Comparison of ENCODE assay signal across 10 mouse cellular contexts in the genomic region with DNA sequence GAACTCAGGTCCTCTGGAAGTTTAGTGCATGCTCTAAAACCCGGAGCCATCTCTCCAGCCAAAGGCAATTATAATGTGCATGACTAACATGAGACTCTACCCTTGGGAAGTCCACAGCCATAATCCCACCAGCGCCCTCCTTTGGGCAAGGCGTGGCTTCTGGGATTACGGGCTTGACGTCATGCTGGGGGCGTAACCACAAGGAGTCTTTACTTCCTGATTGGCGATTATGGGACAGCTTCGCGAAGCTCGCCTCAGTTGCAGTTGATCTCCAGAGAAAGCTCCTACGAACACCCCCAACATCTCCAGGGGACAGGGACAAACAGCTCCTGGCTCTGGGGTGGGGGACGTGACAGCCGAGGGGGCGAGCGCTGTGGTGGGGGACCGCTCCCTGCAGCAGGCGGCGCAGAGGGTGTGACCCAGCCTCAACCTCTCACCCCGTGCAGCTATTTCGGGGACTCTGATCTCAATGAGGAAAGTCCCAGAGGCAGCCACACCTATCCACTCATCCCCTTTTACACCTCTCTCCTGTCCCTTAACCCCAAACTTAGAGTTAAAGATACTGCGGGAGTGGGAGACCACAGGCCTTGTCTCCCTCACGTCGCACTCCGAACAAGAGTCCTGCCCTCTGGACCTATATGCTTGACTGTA. TPM values are rescaled to one million over a fixed set of nuclear protein-coding genes. Genes with fewer than 3 reads are reported as not detected.
A peak's percentile ranks its signal among the peaks of the same experiment; 100 is the strongest.
DNase-seq lines count a peak whose midpoint lies in the region; ATAC-seq and TF ChIP-seq lines count a peak whose summit lies in the region.
"Had no signal": no experiment of that assay in that cellular context is flagged by ENCODE, and none has a peak within 500 bp of the region (broad histone marks: within the 10 kb centered on the region; RNA-seq: fewer than 3 reads in every experiment).

No protein-coding gene starts in this region.

- peaks cover 27% of the 10 kb centered on the region for H3K4me1 ChIP-seq in kidney, embryonic 15.5 days
- no peaks in the 10 kb centered on the region for H3K4me1 ChIP-seq in intestine, postnatal 0 days (replicated peaks; ENCODE audit: control insufficient read depth, insufficient read depth, low read length)
- peaks cover 16% of the 10 kb centered on the region for H3K4me1 ChIP-seq in neural tube, embryonic 15.5 days

- H3K9ac ChIP-seq in kidney, embryonic 15.5 days: no peak overlapping the region
- no peak overlapping the region for H3K9ac ChIP-seq in intestine, postnatal 0 days (ENCODE audit: low read depth, low read length)
- no peak overlapping the region for H3K9ac ChIP-seq in neural tube, embryonic 15.5 days (replicated peaks)

- no peak for DNase-seq in kidney, postnatal 25 days
- DNase-seq in embryo, embryonic 11 days: peak; percentile 70
- DNase-seq in right cerebral cortex, postnatal 25 days: no peak
- DNase-seq in thymus, postnatal 25 days: no peak
- no peak for DNase-seq in frontal cortex, postnatal 14 days (ENCODE audit: low spot score in 2 of 2)
- DNase-seq: thymus, postnatal 4 days had no signal

- peak overlapping the region; percentile 48 for H3K4me2 ChIP-seq in kidney, embryonic 15.5 days
- peak overlapping the region; percentile 47 for H3K4me2 ChIP-seq in intestine, postnatal 0 days (replicated peaks; ENCODE audit: low read depth)
- 0 out of 2 replicates have a peak overlapping the region, but pooled peaks have one; percentile 15 for H3K4me2 ChIP-seq in neural tube, embryonic 15.5 days

- no peak overlapping the region for H3K27ac ChIP-seq in kidney, embryonic 15.5 days
- no peak overlapping the region for H3K27ac ChIP-seq in intestine, postnatal 0 days (ENCODE audit: low read depth, low read length)
- H3K27ac ChIP-seq in neural tube, embryonic 15.5 days (replicated peaks): no peak overlapping the region

- H3K36me3 ChIP-seq in kidney, embryonic 15.5 days: no peaks in the 10 kb centered on the region
- no peaks in the 10 kb centered on the region for H3K36me3 ChIP-seq in intestine, postnatal 0 days (ENCODE audit: control insufficient read depth, insufficient read depth)
- no peaks in the 10 kb centered on the region for H3K36me3 ChIP-seq in neural tube, embryonic 15.5 days

- 37% methylated on average over 24 of the region's 24 CpGs for WGBS in kidney, embryonic 15.5 days
- 32% methylated on average over 24 of the region's 24 CpGs for WGBS in intestine, postnatal 0 days
- 30% methylated on average over 24 of the region's 24 CpGs for WGBS in neural tube, embryonic 15.5 days

- ATAC-seq in kidney, embryonic 15.5 days (replicated peaks; ENCODE audit: low FRiP score): no peak
- no peak for ATAC-seq in intestine, postnatal 0 days
- ATAC-seq in neural tube, embryonic 15.5 days (ENCODE audit: low FRiP score): no peak
- ATAC-seq: Patski had no signal

- TF ChIP-seq CTCF in intestine, postnatal 0 days (IDR thresholded peaks at IDR 0.05; ENCODE audit: low read depth): no peak

- H3K9me3 ChIP-seq in kidney, embryonic 15.5 days (replicated peaks): no peaks in the 10 kb centered on the region
- H3K9me3 ChIP-seq in intestine, postnatal 0 days (ENCODE audit: control insufficient read depth): no peaks in the 10 kb centered on the region
- H3K9me3 ChIP-seq in neural tube, embryonic 15.5 days (replicated peaks): no peaks in the 10 kb centered on the region

- H3K27me3 ChIP-seq in kidney, embryonic 15.5 days: no peaks in the 10 kb centered on the region
- H3K27me3 ChIP-seq in intestine, postnatal 0 days (replicated peaks; ENCODE audit: control insufficient read depth, insufficient read depth, low read length): no peaks in the 10 kb centered on the region
- H3K27me3 ChIP-seq in neural tube, embryonic 15.5 days (replicated peaks): no peaks in the 10 kb centered on the region
- H3K27me3 ChIP-seq: Patski had no signal

- H3K4me3 ChIP-seq in kidney, embryonic 15.5 days (replicated peaks): 0 out of 2 replicates have a peak overlapping the region, but pooled peaks have one; percentile 18
- 0 out of 2 replicates have a peak overlapping the region, but pooled peaks have one; percentile 11 for H3K4me3 ChIP-seq in intestine, postnatal 0 days (ENCODE audit: low read depth, low read length)
- H3K4me3 ChIP-seq in neural tube, embryonic 15.5 days (replicated peaks): no peak overlapping the region

RNA-seq across cellular contexts. Expression of gene Fgr, which starts 23.9 kb away (rescaled TPM):
- 0.63 and 0.81 TPM in 2 replicates for polyA plus RNA-seq in kidney, embryonic 15.5 days (2015; fragmentation: Nextera tagmentation; extraction: Ambion mirVana)
- polyA plus RNA-seq in intestine, postnatal 0 days (2015; fragmentation: Nextera tagmentation; extraction: Ambion mirVana): 2.0 and 2.4 TPM in 2 replicates
- polyA plus RNA-seq in neural tube, embryonic 15.5 days (2015; fragmentation: Nextera tagmentation; extraction: Ambion mirVana): 0.23 and 0.91 TPM in 2 replicates
- polyA plus RNA-seq: Patski had no signal

RNA-seq across cellular contexts. Expression of gene Fam76a, which starts 27.6 kb away (rescaled TPM):
- polyA plus RNA-seq in kidney, embryonic 15.5 days (2015; fragmentation: Nextera tagmentation; extraction: Ambion mirVana): 35.1 and 35.8 TPM in 2 replicates
- polyA plus RNA-seq in intestine, postnatal 0 days (2015; fragmentation: Nextera tagmentation; extraction: Ambion mirVana): 46.5 and 58.8 TPM in 2 replicates
- 37.3 and 37.5 TPM in 2 replicates for polyA plus RNA-seq in neural tube, embryonic 15.5 days (2015; fragmentation: Nextera tagmentation; extraction: Ambion mirVana)
